Mouse (Mus musculus) liver, embryonic 16.5 days (tissue): Measurements from ENCODE around the gene Ucp1. TPM values are rescaled to one million over a fixed set of nuclear protein-coding genes. Genes with fewer than 3 reads are reported as not detected.

Experiments used
- polyA plus RNA-seq: library from polyadenylated mRNA; unstranded; fragments of >200 nt; fragmentation: Nextera tagmentation; extraction: Ambion mirVana; gene quantifications from 2 replicates; pipeline ENCODE4 v1.2.1, GENCODE M21; 2015

Ucp1 gene
- polyA plus RNA-seq, 1 experiment from 2014 or later, result not detected

Other genes starting within 250 kb of the Ucp1 start
- gene Tbc1d9, start 125.0 kb upstream of the Ucp1 start, polyA plus RNA-seq, result 0.40 and 0.61 TPM in 2 replicates
- gene Gm10645, start 124.2 kb upstream of the Ucp1 start, polyA plus RNA-seq, result 0.15 and 0.20 TPM in 2 replicates
- gene Elmod2, start 42.1 kb downstream of the Ucp1 start, polyA plus RNA-seq, result 5.8 and 6.4 TPM in 2 replicates
- gene Mgat4d, start 58.1 kb downstream of the Ucp1 start, polyA plus RNA-seq, result not detected in 2 replicates
- gene Clgn, start 99.5 kb downstream of the Ucp1 start, polyA plus RNA-seq, result 0.20 and 0.30 TPM in 2 replicates
- 45.7 and 52.9 TPM in 2 replicates for gene Scoc, start 168.0 kb downstream of the Ucp1 start, polyA plus RNA-seq
- gene Olfr370, start 245.4 kb downstream of the Ucp1 start, polyA plus RNA-seq, result not detected in 2 replicates